Mouse (Mus musculus) retina, embryonic 14.5 days (tissue): ENCODE measurements at regions not wholly inside any gene's neighbourhood (a gene's known extent, or its start where the extent isn't known, plus 50 kb on each side); places are given as distances from the start of the nearest gene placed in this dataset.
"Not testable (repeated sequence)": the region's sequence is repeated elsewhere in the genome, so short reads cannot be mapped to it uniquely, and the experiment has no call there.

Experiments
- DNase-seq: peaks from one replicate; pipeline ENCODE4 v3.0.0-alpha.2; 2015; ENCODE audit warnings: low spot score

- no peak for DNase-seq
These were observed 779.7 kb downstream of the Cetn3 start for GRCm38 (mm10) chr13:82562576-82562975.

- DNase-seq: no peak
These were observed 788.0 kb downstream of the Cetn3 start for GRCm38 (mm10) chr13:82570925-82571324.

DNA sequence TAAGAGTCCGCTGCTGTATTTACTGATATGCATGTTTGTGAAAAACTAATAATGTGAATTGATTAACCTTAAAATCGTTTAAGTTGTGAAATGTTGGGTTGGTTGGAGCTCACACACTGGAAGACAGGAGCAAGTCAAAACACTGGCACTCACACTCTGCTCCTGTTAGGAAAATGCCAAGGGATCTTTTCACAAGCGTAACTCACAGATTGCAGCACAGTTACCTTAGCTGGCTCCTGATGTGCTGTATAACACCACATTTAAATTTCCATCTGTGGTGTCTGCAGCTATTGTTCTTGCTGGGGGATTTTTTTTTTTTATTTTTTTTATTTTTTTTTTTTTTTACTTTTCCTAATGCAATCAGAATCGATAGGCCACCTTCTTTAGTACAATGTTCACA is 795.1 kb downstream of the Cetn3 start:
- DNase-seq: no peak

GRCm38 (mm10) chr13:82586335-82586734 is 803.5 kb downstream of the Cetn3 start:
- DNase-seq: no peak

DNA sequence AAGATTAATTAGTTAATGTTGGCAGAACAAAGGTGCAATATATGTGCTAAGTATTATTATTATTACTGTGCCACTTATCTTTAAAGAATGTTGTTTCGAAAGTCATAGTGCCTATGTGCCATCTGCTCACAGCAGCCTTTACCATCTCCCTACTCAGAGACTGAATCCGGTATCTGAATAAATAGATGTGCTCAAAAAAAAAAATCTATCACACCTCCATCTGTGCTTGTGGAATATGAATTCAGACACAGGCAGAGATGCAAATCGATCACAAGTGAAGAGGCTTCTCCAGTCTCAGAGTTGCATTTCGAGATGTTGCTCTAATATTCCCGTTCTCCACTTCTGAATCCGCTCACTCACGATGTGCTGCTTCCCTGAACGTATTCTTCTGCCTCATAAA is 811.0 kb downstream of the Cetn3 start:
- no peak for DNase-seq

GRCm38 (mm10) chr13:82595566-82595965 is 812.7 kb downstream of the Cetn3 start:
- DNase-seq: no peak

- not testable (repeated sequence) for DNase-seq
These were observed 823.0 kb downstream of the Cetn3 start for GRCm38 (mm10) chr13:82605868-82606267.

GRCm38 (mm10) chr13:82619005-82619653 is 836.3 kb downstream of the Cetn3 start:
- DNase-seq: no peak

DNA sequence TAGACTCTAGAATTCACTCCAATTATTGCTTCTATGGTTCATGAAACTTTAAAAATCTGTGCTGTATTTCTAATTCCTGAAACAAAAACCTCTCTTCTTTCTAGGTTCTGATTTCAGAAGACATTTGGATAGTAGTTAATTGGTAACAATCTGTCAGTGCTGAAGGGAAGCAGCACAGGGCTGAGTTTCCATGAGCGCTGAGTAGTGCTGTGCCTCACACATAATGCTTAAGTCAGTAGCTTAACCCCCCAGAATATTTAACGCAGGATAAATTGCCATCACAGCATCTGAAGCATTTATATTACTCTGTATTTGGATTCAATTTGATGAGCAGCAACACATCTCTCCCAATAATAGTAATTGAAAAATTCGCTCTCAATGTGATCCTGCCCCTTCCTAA is 837.2 kb downstream of the Cetn3 start:
- DNase-seq: no peak

GRCm38 (mm10) chr13:82620749-82621148 is 837.9 kb downstream of the Cetn3 start:
- DNase-seq: peak; percentile 3

DNA sequence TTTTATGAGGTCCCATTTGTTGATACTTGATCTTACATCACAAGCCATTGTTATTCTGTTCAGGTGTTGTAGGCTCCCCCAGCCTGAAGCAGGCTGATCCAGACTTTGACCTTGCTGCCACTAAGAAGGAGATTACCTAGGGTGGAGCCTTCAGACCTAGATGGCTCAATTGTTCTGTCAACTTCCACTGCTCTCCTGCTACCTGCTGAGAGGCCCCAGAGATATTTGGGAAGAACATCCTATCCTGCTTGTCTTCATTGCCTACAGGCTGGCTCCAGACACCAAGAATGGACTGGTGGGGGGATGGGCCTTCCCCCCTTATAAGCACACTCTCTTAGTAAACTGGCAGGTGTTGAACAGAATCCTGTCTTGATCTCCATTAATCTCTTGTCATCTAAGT is 845.9 kb downstream of the Cetn3 start:
- not testable (repeated sequence) for DNase-seq
